Comparison of ENCODE assay signal across 18 mouse cellular contexts in the genomic region with DNA sequence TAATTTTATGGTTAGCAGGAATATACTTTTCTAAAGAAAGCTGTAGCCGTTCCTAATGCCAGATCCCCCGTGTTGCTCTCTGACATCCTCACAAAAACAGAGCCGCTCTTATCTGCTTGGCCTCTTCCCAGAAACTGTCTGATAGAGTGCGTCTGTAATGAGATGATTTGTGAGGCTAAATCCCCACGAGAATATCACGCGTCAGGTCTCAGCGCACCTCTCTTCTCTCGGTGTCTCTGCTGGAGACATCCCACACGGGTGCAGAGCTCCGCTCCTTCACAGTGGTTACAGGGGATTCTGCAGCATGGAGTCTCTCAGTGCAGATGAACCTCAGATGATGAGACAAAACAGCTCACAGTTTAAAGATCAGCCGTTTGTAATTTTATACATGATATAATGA.
DNase-seq lines count a peak whose midpoint lies in the region; ATAC-seq and TF ChIP-seq lines count a peak whose summit lies in the region.
"Had no signal": no experiment of that assay in that cellular context is flagged by ENCODE, and none has a peak within 500 bp of the region (broad histone marks: within the 10 kb centered on the region; RNA-seq: fewer than 3 reads in every experiment).

No protein-coding gene starts in this region.

- peaks cover 4% of the 10 kb centered on the region for H3K4me1 ChIP-seq in heart, embryonic 16.5 days (ENCODE audit: control insufficient read depth, insufficient read depth, low read length)
- H3K4me1 ChIP-seq in heart, embryonic 10.5 days, result no peaks in the 10 kb centered on the region
- H3K4me1 ChIP-seq in midbrain, postnatal 0 days (ENCODE audit: insufficient read depth, low read length), result no peaks in the 10 kb centered on the region
- H3K4me1 ChIP-seq in midbrain, embryonic 16.5 days (ENCODE audit: control insufficient read depth, insufficient read depth, low read length), result peaks cover 2% of the 10 kb centered on the region
- H3K4me1 ChIP-seq: neural tube, embryonic 12.5 days had no signal

- peak overlapping the region; percentile 28 for H3K4me2 ChIP-seq in heart, embryonic 16.5 days (ENCODE audit: low read depth, low read length)
- H3K4me2 ChIP-seq in midbrain, postnatal 0 days (ENCODE audit: low read depth, low read length, poor library complexity, severe bottlenecking), result 0 out of 2 replicates have a peak overlapping the region, but pooled peaks have one; percentile 16
- H3K4me2 ChIP-seq in midbrain, embryonic 16.5 days (ENCODE audit: low read length), result no peak overlapping the region
- peak overlapping the region; percentile 88 for H3K4me2 ChIP-seq in myocyte (ENCODE audit: low read depth)
- H3K4me2 ChIP-seq: forebrain, embryonic 15.5 days; limb, embryonic 13.5 days; lung, embryonic 15.5 days; neural tube, embryonic 12.5 days had no signal

- no peak for TF ChIP-seq CTCF in midbrain, postnatal 0 days (IDR thresholded peaks at IDR 0.05)

- H3K27me3 ChIP-seq in heart, embryonic 16.5 days (ENCODE audit: control insufficient read depth, insufficient read depth, low read length), result no peaks in the 10 kb centered on the region
- H3K27me3 ChIP-seq in heart, embryonic 10.5 days (ENCODE audit: insufficient read depth, poor library complexity, severe bottlenecking), result no peaks in the 10 kb centered on the region
- no peaks in the 10 kb centered on the region for H3K27me3 ChIP-seq in midbrain, postnatal 0 days (ENCODE audit: insufficient read depth, low read length)
- no peaks in the 10 kb centered on the region for H3K27me3 ChIP-seq in midbrain, embryonic 16.5 days (ENCODE audit: control insufficient read depth, insufficient read depth, low read depth, low read length)
- no peaks in the 10 kb centered on the region for H3K27me3 ChIP-seq in myocyte (ENCODE audit: control insufficient read depth, insufficient read depth, insufficient read length)
- H3K27me3 ChIP-seq: forebrain, embryonic 15.5 days; lung, embryonic 15.5 days; neural tube, embryonic 12.5 days had no signal

- no peaks in the 10 kb centered on the region for H3K36me3 ChIP-seq in heart, embryonic 16.5 days (ENCODE audit: control insufficient read depth, insufficient read depth)
- no peaks in the 10 kb centered on the region for H3K36me3 ChIP-seq in heart, embryonic 10.5 days
- no peaks in the 10 kb centered on the region for H3K36me3 ChIP-seq in midbrain, postnatal 0 days (ENCODE audit: insufficient read depth, low read length)
- no peaks in the 10 kb centered on the region for H3K36me3 ChIP-seq in midbrain, embryonic 16.5 days (ENCODE audit: control insufficient read depth, insufficient read depth, low read length)
- no peaks in the 10 kb centered on the region for H3K36me3 ChIP-seq in myocyte (ENCODE audit: control insufficient read depth, insufficient read depth)
- H3K36me3 ChIP-seq: forebrain, embryonic 15.5 days; limb, embryonic 13.5 days; lung, embryonic 15.5 days; neural tube, embryonic 12.5 days had no signal

- peak; percentile 4 for DNase-seq in adrenal gland, adult 2 months
- no peak for DNase-seq in adrenal gland, postnatal 10 days
- no peak for DNase-seq in heart, embryonic 10.5 days (ENCODE audit: low spot score)
- peak; percentile 21 for DNase-seq in midbrain, postnatal 0 days (ENCODE audit: low spot score)
- no peak for DNase-seq in spleen, postnatal 10 days (ENCODE audit: low spot score in 2 of 2)
- DNase-seq: cerebellum, adult 8-10 months; kidney, adult 8-10 months; kidney, postnatal 36 days; right cerebral cortex, postnatal 25 days; thymus, postnatal 25 days had no signal

- H3K9me3 ChIP-seq in heart, embryonic 16.5 days (replicated peaks; ENCODE audit: control insufficient read depth, low read length), result no peaks in the 10 kb centered on the region
- H3K9me3 ChIP-seq in heart, embryonic 10.5 days, result no peaks in the 10 kb centered on the region
- no peaks in the 10 kb centered on the region for H3K9me3 ChIP-seq in midbrain, postnatal 0 days (ENCODE audit: low read length)
- no peaks in the 10 kb centered on the region for H3K9me3 ChIP-seq in midbrain, embryonic 16.5 days (replicated peaks; ENCODE audit: control insufficient read depth, low read length, poor library complexity, severe bottlenecking)
- H3K9me3 ChIP-seq: forebrain, embryonic 15.5 days; limb, embryonic 13.5 days; lung, embryonic 15.5 days; neural tube, embryonic 12.5 days had no signal

- H3K79me2 ChIP-seq in myocyte (ENCODE audit: control insufficient read depth, insufficient read depth), result no peaks in the 10 kb centered on the region

- no peak for TF ChIP-seq POLR2A in myocyte (IDR thresholded peaks at IDR 0.05; ENCODE audit: insufficient read length, low read depth)

- WGBS in heart, embryonic 16.5 days, result 36% methylated on average over 12 of the region's 12 CpGs
- WGBS in heart, embryonic 10.5 days, result 51% methylated on average over 12 of the region's 12 CpGs
- WGBS in midbrain, postnatal 0 days, result 52% methylated on average over 12 of the region's 12 CpGs
- 48% methylated on average over 12 of the region's 12 CpGs for WGBS in midbrain, embryonic 16.5 days

- ATAC-seq in heart, embryonic 16.5 days (replicated peaks; ENCODE audit: extremely low read depth, insufficient read depth, low FRiP score), result no peak
- ATAC-seq in midbrain, postnatal 0 days (ENCODE audit: low FRiP score), result no peak
- ATAC-seq in midbrain, embryonic 16.5 days, result no peak; the same call in 1 of the 2 replicates
- ATAC-seq: forebrain, embryonic 15.5 days had no signal

- H3K4me3 ChIP-seq in heart, embryonic 16.5 days (ENCODE audit: low read length), result no peak overlapping the region
- H3K4me3 ChIP-seq in heart, embryonic 10.5 days, result no peak overlapping the region
- H3K4me3 ChIP-seq in midbrain, postnatal 0 days (ENCODE audit: low read depth, low read length), result no peak overlapping the region
- no peak overlapping the region for H3K4me3 ChIP-seq in midbrain, embryonic 16.5 days (ENCODE audit: low read depth, low read length)
- H3K4me3 ChIP-seq in myocyte, result no peak overlapping the region
- H3K4me3 ChIP-seq: forebrain, embryonic 15.5 days; limb, embryonic 13.5 days; lung, embryonic 15.5 days; neural tube, embryonic 12.5 days had no signal

- H3ac ChIP-seq in myocyte (ENCODE audit: control insufficient read depth, insufficient read length), result no peak overlapping the region

- H3K27ac ChIP-seq in heart, embryonic 16.5 days (ENCODE audit: low read length), result no peak overlapping the region
- H3K27ac ChIP-seq in heart, embryonic 10.5 days, result no peak overlapping the region
- no peak overlapping the region for H3K27ac ChIP-seq in midbrain, postnatal 0 days (ENCODE audit: low read depth, low read length)
- H3K27ac ChIP-seq in midbrain, embryonic 16.5 days (ENCODE audit: low read length), result no peak overlapping the region
- H3K27ac ChIP-seq: forebrain, embryonic 15.5 days; limb, embryonic 13.5 days; lung, embryonic 15.5 days; neural tube, embryonic 12.5 days; stomach, postnatal 0 days had no signal

- no peak overlapping the region for H3K9ac ChIP-seq in heart, embryonic 16.5 days (ENCODE audit: low read length)
- H3K9ac ChIP-seq in midbrain, postnatal 0 days (replicated peaks; ENCODE audit: low read length, poor library complexity, severe bottlenecking), result no peak overlapping the region
- H3K9ac ChIP-seq in midbrain, embryonic 16.5 days (ENCODE audit: low read depth, low read length), result no peak overlapping the region
- H3K9ac ChIP-seq: forebrain, embryonic 15.5 days; limb, embryonic 13.5 days; lung, embryonic 15.5 days; neural tube, embryonic 12.5 days had no signal

TF ChIP-seq in myocyte, 11 proteins besides CTCF, POLR2A, EP300 and RAD21:
- no peak for TF ChIP-seq MYOD1 (IDR thresholded peaks at IDR 0.05; ENCODE audit: control insufficient read depth in 1 of 3, insufficient read length in 2 of 3, low read depth in 2 of 3)
- no peak for TF ChIP-seq TCF3 (IDR thresholded peaks at IDR 0.05; ENCODE audit: insufficient read length, low read depth)
- no peak for TF ChIP-seq MAX (IDR thresholded peaks at IDR 0.05; ENCODE audit: low read depth)
- no peak for TF ChIP-seq E2F4 (IDR thresholded peaks at IDR 0.05; ENCODE audit: insufficient read depth)
- no peak for TF ChIP-seq SRF (IDR thresholded peaks at IDR 0.05; ENCODE audit: control insufficient read depth, insufficient read length, low read depth)
- TF ChIP-seq CEBPB (IDR thresholded peaks at IDR 0.05; ENCODE audit: insufficient read depth, poor library complexity, severe bottlenecking), result no peak
- TF ChIP-seq MYOG (IDR thresholded peaks at IDR 0.05; ENCODE audit: control insufficient read depth in 1 of 3, insufficient read depth in 1 of 3, insufficient read length in 2 of 3, low read depth in 2 of 3), result no peak

Comparison
In these comparisons a context has a peak if more than half of its experiments do, and no peak if none do; other contexts are left out.
1. DNase-seq: peak in adrenal gland, adult 2 months (single experiment) and midbrain, postnatal 0 days (single experiment); none in adrenal gland, postnatal 10 days (single experiment), heart, embryonic 10.5 days (single experiment) and spleen, postnatal 10 days (0 of 2).